Mouse (Mus musculus): ENCODE measurements around the gene Kcnk4. TPM values are rescaled to one million over a fixed set of nuclear protein-coding genes. Genes with fewer than 3 reads are reported as not detected.

The Kcnk4 gene
- polyA plus RNA-seq, 1 experiment from 2014 or later: 3.3 TPM

GRCm38 (mm10) chr19:6928080-6928479 is 6.2 kb downstream of the Kcnk4 start:
- H3K9me3 ChIP-seq (ENCODE audit: control insufficient read depth, low read length): no peaks in the 10 kb centered on the region
- H3K4me3 ChIP-seq (replicated peaks; ENCODE audit: low read length): no peak overlapping the region
- H3K27me3 ChIP-seq (replicated peaks; ENCODE audit: control insufficient read depth, insufficient read depth, low read length): peaks cover 73% of the 10 kb centered on the region
- WGBS: 8% methylated on average over 9 of the region's 9 CpGs
- no peak for ATAC-seq
- H3K4me2 ChIP-seq (ENCODE audit: low read length): no peak overlapping the region
- H3K27ac ChIP-seq (ENCODE audit: low read length): no peak overlapping the region
- H3K9ac ChIP-seq (replicated peaks; ENCODE audit: low read depth, low read length): no peak overlapping the region
- H3K36me3 ChIP-seq (ENCODE audit: control insufficient read depth, insufficient read depth): no peaks in the 10 kb centered on the region
- H3K4me1 ChIP-seq (replicated peaks; ENCODE audit: control insufficient read depth, insufficient read depth, low read length): peaks cover 9% of the 10 kb centered on the region; the same call in 1 of the 2 replicates

- H3K9ac ChIP-seq (replicated peaks; ENCODE audit: low read depth, low read length): no peak overlapping the region
- peaks cover 14% of the 10 kb centered on the region for H3K4me1 ChIP-seq (replicated peaks; ENCODE audit: control insufficient read depth, insufficient read depth, low read length)
These were observed 7.6 kb downstream of the Kcnk4 start for GRCm38 (mm10) chr19:6926559-6927255.

DNA sequence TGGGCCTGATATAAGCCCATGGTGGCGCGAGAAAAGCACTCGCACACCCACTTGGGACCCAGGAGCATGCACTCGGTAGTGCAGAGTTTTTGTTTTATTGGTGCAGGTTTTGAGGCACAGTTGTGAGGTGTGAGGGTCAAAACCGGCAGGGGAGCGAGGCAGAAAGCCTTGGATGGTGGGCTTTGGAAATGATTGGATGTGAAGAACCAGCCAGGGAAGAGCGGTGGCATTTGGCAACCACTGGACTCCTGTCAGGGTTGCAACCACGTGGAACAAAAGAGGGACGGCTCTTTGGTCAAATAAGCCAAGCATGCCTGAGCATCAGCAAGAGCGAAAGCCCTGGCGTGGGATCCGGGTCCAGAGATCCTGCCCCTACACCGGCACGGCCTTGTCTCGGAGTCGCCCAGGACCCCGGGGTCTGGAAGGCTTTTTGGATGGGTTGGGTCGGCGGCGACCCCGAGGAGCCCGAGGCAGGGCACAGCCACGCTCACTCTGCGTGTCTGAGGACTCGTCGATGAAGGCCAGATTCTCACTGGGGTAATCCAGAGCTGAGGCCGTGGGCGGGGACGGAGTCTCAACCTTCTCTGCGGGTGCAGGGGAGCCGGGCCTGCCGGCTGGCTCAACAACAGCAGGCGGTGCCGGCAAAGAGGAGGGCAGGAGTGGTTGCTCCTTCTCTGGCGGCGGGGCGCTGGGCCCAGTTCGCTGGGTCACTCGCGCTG is 8.5 kb downstream of the Kcnk4 start:
- Histone ChIP-seq H3K4me2 (ENCODE audit: low read length) (no peak overlapping the region), H3K4me1 (replicated peaks; ENCODE audit: control insufficient read depth, insufficient read depth, low read length) (peaks cover 17% of the 10 kb centered on the region), H3K4me3 (replicated peaks; ENCODE audit: low read length) (no peak overlapping the region), H3K9me3 (ENCODE audit: control insufficient read depth, low read length) (no peaks in the 10 kb centered on the region), H3K36me3 (ENCODE audit: control insufficient read depth, insufficient read depth) (no peaks in the 10 kb centered on the region), H3K27ac (ENCODE audit: low read length) (no peak overlapping the region), H3K27me3 (replicated peaks; ENCODE audit: control insufficient read depth, insufficient read depth, low read length) (peaks cover 62% of the 10 kb centered on the region), H3K9ac (replicated peaks; ENCODE audit: low read depth, low read length) (no peak overlapping the region)
- ATAC-seq: no peak
- 6% methylated on average over 40 of the region's 40 CpGs for WGBS

More at GRCm38 (mm10) chr19:6926559-6927255, 7.6 kb downstream of the Kcnk4 start:
- WGBS: 10% methylated on average over 26 of the region's 26 CpGs
- no peak for ATAC-seq
- no peaks in the 10 kb centered on the region for H3K9me3 ChIP-seq (ENCODE audit: control insufficient read depth, low read length)
- H3K36me3 ChIP-seq (ENCODE audit: control insufficient read depth, insufficient read depth): no peaks in the 10 kb centered on the region
- H3K4me3 ChIP-seq (replicated peaks; ENCODE audit: low read length): peak overlapping the region; percentile 17
- H3K27me3 ChIP-seq (replicated peaks; ENCODE audit: control insufficient read depth, insufficient read depth, low read length): peaks cover 67% of the 10 kb centered on the region
- H3K4me2 ChIP-seq (ENCODE audit: low read length): peak overlapping the region; percentile 5
- no peak overlapping the region for H3K27ac ChIP-seq (ENCODE audit: low read length)

- Histone ChIP-seq H3K27me3 (replicated peaks; ENCODE audit: control insufficient read depth, insufficient read depth, low read length) (peaks cover 58% of the 10 kb centered on the region), H3K36me3 (ENCODE audit: control insufficient read depth, insufficient read depth) (no peaks in the 10 kb centered on the region), H3K4me1 (replicated peaks; ENCODE audit: control insufficient read depth, insufficient read depth, low read length) (peaks cover 22% of the 10 kb centered on the region), H3K4me3 (replicated peaks; ENCODE audit: low read length) (0 out of 2 replicates have a peak within 1 kb of the TSS, but pooled peaks have one; percentile 4), H3K27ac (ENCODE audit: low read length) (no peak within 1 kb of the TSS), H3K4me2 (ENCODE audit: low read length) (peak within 1 kb of the TSS; percentile 12; the same call in 1 of the 2 replicates), H3K9ac (replicated peaks; ENCODE audit: low read depth, low read length) (no peak within 1 kb of the TSS), H3K9me3 (ENCODE audit: control insufficient read depth, low read length) (no peaks in the 10 kb centered on the region)
- ATAC-seq: no peak
- WGBS: 5% methylated on average over 9 of the region's 9 CpGs
These were observed 9.1 kb downstream of the Kcnk4 start, which contains the start of gene Catsperz for GRCm38 (mm10) chr19:6925307-6925573. Catsperz (minus strand) TSS chr19:6925380.

- Histone ChIP-seq H3K4me1 (replicated peaks; ENCODE audit: control insufficient read depth, insufficient read depth, low read length) (peaks cover 26% of the 10 kb centered on the region), H3K4me3 (replicated peaks; ENCODE audit: low read length) (0 out of 2 replicates have a peak overlapping the region, but pooled peaks have one; percentile 4), H3K4me2 (ENCODE audit: low read length) (peak overlapping the region; percentile 12; the same call in 1 of the 2 replicates), H3K27ac (ENCODE audit: low read length) (no peak overlapping the region), H3K9ac (replicated peaks; ENCODE audit: low read depth, low read length) (no peak overlapping the region), H3K9me3 (ENCODE audit: control insufficient read depth, low read length) (no peaks in the 10 kb centered on the region), H3K27me3 (replicated peaks; ENCODE audit: control insufficient read depth, insufficient read depth, low read length) (peaks cover 54% of the 10 kb centered on the region), H3K36me3 (ENCODE audit: control insufficient read depth, insufficient read depth) (no peaks in the 10 kb centered on the region)
- 4% methylated on average over 39 of the region's 39 CpGs for whole genome bisulfite sequencing
- no peak for ATAC-seq
These were observed 9.6 kb downstream of the Kcnk4 start for GRCm38 (mm10) chr19:6924461-6925306.

DNA sequence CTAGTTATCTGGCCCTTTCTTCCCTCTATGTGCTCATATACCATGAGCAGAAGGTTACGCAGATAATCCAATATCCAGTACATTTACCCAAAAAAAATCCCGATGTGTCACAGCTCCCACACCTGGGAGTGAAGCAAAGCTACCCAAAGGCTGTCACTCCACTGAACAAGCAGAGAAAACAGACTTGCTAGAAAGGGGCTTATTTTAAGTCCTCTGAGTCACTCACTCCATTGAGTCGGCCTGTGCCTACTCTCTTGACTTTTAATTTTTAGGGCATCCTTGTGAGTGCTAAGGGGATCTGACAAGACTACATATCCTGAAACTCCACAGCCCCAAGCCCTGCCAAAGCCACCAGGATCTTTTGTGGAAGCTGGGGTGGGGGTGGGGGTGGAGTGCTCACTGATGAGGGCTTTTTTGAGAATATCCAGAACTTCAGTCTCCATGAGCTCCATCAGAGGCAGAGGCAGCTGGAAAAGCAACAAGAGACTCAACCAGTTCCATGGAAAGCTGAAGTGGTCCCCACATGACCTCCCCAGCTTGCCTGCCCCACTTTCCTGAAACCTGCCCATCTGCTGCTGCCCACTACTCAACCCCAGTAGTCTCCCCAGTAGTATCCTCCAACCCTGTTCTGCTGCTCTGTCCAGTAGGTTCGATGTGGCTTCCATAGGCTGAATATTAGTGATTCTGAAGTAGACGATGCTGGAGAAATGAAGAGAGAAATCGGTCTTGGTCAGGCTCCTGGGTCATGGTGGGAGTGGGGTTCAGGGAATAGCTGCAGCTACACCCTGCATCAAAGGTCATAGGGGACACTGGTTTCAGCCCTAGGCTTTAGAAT is 11.2 kb downstream of the Kcnk4 start:
- H3K9ac ChIP-seq (replicated peaks; ENCODE audit: low read depth, low read length): no peak overlapping the region
- peaks cover 52% of the 10 kb centered on the region for H3K27me3 ChIP-seq (replicated peaks; ENCODE audit: control insufficient read depth, insufficient read depth, low read length)
- no peak overlapping the region for H3K4me2 ChIP-seq (ENCODE audit: low read length)
- H3K36me3 ChIP-seq (ENCODE audit: control insufficient read depth, insufficient read depth): 0 out of 2 replicates have a peak, but pooled peaks cover 1% of the 10 kb centered on the region
- H3K4me1 ChIP-seq (replicated peaks; ENCODE audit: control insufficient read depth, insufficient read depth, low read length): peaks cover 26% of the 10 kb centered on the region
- H3K9me3 ChIP-seq (ENCODE audit: control insufficient read depth, low read length): no peaks in the 10 kb centered on the region
- no peak overlapping the region for H3K4me3 ChIP-seq (replicated peaks; ENCODE audit: low read length)
- no peak overlapping the region for H3K27ac ChIP-seq (ENCODE audit: low read length)
- 57% methylated on average over 6 of the region's 6 CpGs for WGBS
- no peak for ATAC-seq

DNA sequence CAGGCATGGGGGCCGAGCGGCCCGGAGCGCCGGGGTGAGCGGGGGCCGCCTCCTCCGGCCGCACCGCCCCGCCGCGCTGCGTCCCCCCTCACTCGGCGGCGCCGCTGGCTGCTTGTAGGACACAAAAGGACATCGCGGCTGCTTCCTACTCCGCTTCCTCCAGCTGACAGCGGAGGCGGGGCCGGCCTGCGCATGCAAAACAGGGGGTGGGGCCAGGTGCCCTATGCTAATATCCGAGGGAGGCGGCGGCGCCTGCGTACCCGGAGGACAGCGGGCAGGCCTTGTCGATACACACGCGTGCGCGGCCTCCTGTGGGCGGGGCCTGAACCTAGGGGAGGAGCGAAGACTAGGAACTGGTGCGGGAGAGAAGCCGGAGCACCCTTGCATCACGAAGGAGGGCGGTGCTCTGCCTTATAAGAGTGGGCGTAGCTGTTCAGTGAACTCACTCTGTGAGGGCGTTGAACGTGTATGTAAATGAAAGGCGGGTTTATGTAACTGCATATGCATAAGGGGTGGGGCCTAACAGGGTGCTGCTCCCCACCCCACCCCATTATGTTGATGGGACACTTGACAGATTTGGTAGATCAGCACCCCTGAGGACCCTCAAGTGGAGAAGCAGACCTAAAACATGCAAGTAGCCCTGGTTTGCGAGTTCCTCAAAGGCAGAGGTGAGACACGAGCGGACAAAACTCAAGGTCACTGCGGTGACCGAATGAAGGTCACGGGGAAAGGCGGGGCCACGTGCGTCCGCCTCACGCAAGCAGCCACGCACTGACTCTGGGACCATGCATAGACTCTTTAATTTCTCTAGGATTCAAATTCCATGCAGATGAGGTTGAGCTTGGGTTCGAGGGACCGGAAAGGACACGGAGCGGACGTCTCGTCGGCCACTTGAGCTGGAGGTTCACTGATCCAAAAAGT is 12.4 kb downstream of the Kcnk4 start, which contains the start of gene Esrra:
Gene Esrra (minus strand): TSS at position 167 of the 921 bp plus-strand sequence.
- peak within 1 kb of the TSS; percentile 70 for H3K4me3 ChIP-seq (replicated peaks; ENCODE audit: low read length)
- ATAC-seq: peak; percentile 97
- H3K27me3 ChIP-seq (replicated peaks; ENCODE audit: control insufficient read depth, insufficient read depth, low read length): peaks cover 42% of the 10 kb centered on the region
- WGBS: under 1% methylated on average over 61 of the region's 66 CpGs
- peaks cover 24% of the 10 kb centered on the region for H3K4me1 ChIP-seq (replicated peaks; ENCODE audit: control insufficient read depth, insufficient read depth, low read length)
- H3K27ac ChIP-seq (ENCODE audit: low read length): peak within 1 kb of the TSS; percentile 76
- peak within 1 kb of the TSS; percentile 91 for H3K4me2 ChIP-seq (ENCODE audit: low read length)
- peak within 1 kb of the TSS; percentile 84 for H3K9ac ChIP-seq (replicated peaks; ENCODE audit: low read depth, low read length)
- H3K36me3 ChIP-seq (ENCODE audit: control insufficient read depth, insufficient read depth): 0 out of 2 replicates have a peak, but pooled peaks cover 2% of the 10 kb centered on the region
- H3K9me3 ChIP-seq (ENCODE audit: control insufficient read depth, low read length): no peaks in the 10 kb centered on the region

All from forebrain, embryonic 16.5 days (tissue).